Mouse (Mus musculus): ENCODE measurements around the gene Ect2. TPM values are rescaled to one million over a fixed set of nuclear protein-coding genes. Genes with fewer than 3 reads are reported as not detected.

Ect2 gene
- total RNA-seq (2023): 2.7 TPM

GRCm38 (mm10) chr3:27153701-27154209 lies at the start of gene Ect2:
TSS of gene Ect2 (minus strand) at chr3:27153878.

GRCm38 (mm10) chr3:27182733-27183600 lies 29.3 kb upstream of the Ect2 start, which contains the start of gene Nceh1:
TSS of gene Nceh1 (plus strand) at chr3:27182965.

Other genes with a start within 250 kb of the Ect2 start
- 14.2 TPM for gene Nceh1, start 29.1 kb upstream of the Ect2 start, total RNA-seq (2023)
- 7.0 TPM for gene Tnfsf10, start 163.2 kb upstream of the Ect2 start, total RNA-seq (2023)
- gene Ghsr, start 217.5 kb upstream of the Ect2 start, total RNA-seq (2023): not detected